Mouse (Mus musculus) urinary bladder, postnatal 25 days (tissue): ENCODE data around the gene Nme7.
A peak's percentile ranks its signal among the peaks of the same experiment; 100 is the strongest.

ENCODE experiments used
- DNase-seq: peaks from one replicate; pipeline ENCODE4 v3.0.0; 2022; ENCODE audit warnings: low spot score

Gene Nme7

GRCm38 (mm10) chr1:164320731-164321130 is 16.8 kb downstream of the Nme7 start:
- no peak for DNase-seq

DNA sequence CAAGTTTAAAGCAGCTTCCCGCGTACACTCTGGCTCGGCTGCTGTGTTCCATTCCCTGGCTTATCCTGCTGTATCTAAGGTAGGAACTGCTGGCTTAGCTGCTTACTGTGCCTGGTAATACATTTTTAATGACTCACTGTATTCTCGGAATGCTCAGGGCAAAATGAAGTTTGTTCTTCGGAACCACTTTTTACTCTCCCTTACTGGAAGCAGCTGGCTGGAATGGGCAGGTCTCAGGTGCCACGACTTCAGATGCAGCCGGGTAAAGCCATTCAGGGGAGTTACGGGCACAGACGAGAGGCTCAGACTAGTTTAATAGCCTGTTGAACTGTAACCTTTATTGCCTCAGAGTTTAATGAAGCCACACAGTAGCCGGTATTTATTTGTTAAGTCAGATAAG is 17.5 kb downstream of the Nme7 start:
- no peak for DNase-seq

- DNase-seq, result no peak
Measured at GRCm38 (mm10) chr1:164322987-164323650, 19.2 kb downstream of the Nme7 start.

- no peak for DNase-seq
Measured at GRCm38 (mm10) chr1:164324221-164324620, 20.3 kb downstream of the Nme7 start.

DNA sequence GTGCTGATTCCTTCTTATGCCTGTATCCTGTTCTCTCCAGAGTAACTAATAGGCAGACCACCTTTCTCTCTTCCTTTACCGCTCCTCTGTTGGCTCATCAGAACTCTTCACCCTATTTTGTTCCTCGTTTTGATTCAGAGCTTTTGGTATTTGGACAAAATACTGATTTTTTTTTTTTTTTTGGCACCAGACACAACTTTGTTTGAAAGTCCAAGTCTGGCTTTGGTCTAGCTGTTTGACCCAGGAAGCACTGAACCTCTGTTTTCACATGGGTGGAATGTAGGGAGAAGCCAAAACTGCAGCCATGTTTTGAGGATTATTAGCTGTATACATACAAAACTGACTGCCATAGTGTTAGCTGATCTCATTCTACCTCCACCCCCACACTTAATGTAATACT is 21.0 kb downstream of the Nme7 start:
- no peak for DNase-seq

DNA sequence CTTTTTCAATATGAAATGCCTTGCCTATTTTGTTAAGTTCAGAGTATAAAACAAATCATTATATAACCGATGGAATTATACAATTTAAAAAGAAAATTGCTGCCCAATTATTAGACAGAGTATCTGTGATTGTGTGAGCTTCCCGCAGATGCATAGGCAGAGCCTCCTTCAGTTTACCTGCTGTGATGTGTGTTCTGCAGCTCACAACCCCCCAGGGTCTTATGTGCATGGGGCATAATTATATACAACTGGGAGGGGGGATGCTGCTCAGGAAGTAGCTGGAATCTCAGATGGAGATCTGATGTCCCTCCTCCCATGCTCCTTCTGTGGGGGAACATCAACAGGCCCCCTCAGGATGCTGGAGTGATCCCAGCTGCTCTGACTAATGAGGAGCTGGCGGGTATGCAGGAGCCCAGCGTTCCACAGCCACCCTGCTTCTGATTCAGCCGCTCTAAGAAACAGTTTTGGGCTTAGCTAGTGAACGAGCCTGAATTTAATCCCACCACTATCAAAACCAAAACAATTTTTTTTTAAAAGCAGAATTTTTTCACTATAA is 22.8 kb downstream of the Nme7 start:
- no peak for DNase-seq

- DNase-seq, result no peak
Measured at GRCm38 (mm10) chr1:164327764-164328163, 23.8 kb downstream of the Nme7 start.

DNA sequence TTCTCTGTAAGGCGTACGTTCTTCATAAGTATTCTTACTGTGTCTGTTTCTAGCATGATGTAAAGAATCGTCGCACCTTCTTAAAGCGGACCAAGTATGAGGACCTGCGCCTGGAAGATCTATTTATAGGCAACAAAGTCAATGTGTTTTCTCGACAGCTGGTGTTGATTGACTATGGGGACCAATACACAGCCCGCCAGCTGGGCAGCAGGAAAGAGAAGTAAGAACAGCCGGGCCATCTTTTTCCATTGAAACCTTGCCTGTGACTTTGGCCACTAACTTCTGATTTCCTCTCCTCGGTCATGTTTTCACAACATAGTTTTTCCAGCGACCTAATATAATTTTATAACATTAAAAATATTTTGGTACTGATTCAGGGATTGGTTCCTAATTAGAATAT is 28.6 kb downstream of the Nme7 start:
- no peak for DNase-seq

DNA sequence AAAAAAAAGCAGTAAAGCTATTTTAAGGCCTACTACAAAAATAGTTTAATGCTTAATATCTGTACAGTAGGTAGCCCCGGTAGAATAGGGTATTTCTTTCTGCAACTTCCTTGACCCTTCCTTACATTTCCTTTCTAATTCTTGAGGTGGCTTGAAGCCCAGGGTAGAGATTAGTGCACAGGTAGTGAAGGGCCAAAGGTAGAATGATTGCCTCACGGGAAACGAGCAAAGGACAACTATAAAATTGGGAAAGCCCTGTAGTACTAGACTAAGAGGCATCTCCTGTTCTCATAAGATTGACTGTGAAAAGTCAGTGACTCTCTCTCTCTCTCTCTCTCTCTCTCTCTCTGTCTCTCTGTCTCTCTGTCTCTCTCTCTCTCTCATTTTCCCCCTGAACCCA is 31.5 kb downstream of the Nme7 start:
- no peak for DNase-seq

GRCm38 (mm10) chr1:164335846-164336245 is 31.9 kb downstream of the Nme7 start:
- DNase-seq, result no peak

- DNase-seq, result no peak
Measured at GRCm38 (mm10) chr1:164342161-164342560, 38.2 kb downstream of the Nme7 start.

GRCm38 (mm10) chr1:164353443-164353842 is 49.5 kb downstream of the Nme7 start:
- no peak for DNase-seq

DNA sequence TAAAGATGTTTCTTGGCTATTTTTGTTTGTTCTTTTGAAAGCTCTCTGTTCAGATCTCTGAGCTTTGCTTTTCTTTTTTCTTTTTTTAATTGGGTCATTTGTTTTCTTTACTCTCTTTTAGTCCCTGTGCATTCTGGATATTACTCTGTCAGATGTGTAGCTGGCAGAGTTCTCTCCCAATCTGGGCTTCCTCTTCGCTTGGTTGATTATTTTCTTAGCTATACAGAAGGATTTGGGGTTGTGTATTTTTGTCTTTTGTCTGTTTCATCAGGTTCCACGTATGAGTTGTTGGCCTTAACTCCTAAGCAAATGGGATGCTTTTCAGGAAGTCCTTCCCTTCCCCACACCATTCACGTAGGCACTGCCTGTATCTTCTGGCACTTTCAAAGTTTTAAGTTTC is 54.1 kb downstream of the Nme7 start:
- DNase-seq, result no peak

GRCm38 (mm10) chr1:164361997-164362396 is 58.1 kb downstream of the Nme7 start:
- no peak for DNase-seq

DNA sequence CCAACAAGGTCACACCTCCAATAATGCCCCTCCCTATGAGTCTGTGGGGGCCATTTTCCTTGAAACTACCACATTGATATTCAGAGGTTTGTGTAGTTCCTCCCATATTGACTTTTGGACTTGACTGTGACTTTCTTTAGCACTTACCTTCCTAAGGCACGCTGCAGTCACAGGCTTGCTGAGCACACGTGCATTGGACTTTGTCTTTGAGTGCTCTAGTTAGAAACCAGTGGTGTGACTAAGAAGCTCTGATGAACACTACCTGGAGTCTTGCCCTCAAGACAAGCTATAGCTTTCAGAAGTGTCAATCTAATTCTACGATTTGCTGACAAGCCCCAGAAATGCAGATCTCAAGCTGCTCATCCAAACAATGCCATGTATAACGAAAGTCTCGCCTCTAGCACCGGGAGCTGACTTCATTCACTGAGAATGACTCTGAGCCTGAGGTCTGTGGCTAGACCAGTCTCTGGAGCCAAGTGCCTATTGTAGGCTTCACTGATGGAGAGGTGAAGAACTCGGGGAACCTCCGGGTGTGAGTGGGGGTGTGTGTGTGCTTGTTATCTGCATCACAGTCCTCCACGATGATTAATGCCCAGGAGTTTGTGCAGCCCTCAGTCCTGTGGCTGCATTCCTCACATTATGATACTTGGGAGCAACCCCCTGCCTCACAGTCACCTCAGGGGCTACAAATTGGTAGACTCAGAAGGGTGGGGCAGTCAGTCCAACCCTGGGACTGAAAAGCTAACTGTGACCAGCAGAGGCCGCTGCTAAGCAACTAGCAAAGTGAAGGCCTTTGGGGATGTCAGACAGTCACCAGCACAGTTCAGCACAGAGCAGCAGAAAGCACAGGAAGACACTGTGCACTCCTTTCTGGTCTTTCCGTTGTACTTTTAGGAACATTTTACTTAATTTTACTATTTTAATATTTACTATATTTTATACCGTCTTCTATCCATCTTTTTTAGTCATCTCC is 62.5 kb downstream of the Nme7 start:
- DNase-seq, result peak; percentile 67

DNA sequence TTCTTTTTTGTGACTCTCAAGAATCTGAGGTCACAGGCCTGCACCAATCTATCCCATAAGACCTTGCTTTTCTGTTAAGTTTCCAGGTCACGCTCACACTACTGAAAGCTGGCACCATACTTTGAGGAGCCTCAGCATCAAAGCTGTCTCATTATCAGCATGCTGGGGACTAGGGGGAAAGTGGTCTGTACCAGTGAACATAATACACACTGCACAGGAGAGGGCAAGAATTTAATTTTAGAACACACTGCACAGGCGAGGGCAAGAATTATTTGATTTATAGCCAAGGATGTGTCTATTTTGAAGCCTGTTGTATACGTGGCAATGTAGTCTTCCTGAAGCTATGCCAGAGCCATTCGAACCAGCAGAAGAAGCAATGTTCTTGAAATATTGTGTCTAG is 64.2 kb downstream of the Nme7 start:
- DNase-seq, result no peak

DNA sequence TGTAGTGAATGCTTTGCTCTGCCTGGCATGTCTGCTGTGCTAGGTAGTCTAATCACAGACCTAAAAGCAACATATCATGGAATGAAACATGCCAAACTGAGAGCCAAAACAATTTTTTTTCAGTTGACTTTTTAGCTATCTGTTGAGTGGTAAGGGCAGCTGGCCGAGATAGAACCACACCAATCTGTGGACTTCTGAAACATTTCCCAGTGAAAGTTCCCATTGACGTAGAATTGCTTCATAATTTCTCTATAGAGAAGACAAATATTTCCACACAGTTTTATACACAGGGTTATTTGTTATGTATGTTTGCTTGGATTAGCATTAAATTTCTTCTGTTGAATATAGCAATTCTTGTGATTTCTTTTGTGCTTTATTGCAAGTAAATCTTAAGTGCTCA is 65.9 kb downstream of the Nme7 start:
- DNase-seq, result no peak

DNA sequence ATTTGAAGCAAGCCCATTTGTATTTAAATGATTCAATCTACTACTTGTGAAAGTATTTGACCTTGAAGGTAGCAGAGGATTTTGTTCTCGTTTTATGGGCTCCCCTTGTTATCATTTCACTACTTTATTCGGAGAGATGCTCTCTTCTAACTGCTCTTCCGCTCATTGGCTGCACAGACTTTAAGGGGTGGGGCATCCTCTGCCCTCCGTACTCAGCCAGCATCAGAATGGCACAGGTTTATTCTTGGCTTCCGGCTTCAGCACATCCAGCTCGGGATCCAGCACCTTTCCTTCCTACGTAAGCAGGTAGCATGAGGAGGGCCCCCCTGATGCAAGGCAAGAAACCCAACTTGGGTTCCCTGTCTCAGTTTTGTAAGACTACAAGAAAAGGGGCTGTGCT is 69.1 kb downstream of the Nme7 start:
- DNase-seq, result no peak

DNA sequence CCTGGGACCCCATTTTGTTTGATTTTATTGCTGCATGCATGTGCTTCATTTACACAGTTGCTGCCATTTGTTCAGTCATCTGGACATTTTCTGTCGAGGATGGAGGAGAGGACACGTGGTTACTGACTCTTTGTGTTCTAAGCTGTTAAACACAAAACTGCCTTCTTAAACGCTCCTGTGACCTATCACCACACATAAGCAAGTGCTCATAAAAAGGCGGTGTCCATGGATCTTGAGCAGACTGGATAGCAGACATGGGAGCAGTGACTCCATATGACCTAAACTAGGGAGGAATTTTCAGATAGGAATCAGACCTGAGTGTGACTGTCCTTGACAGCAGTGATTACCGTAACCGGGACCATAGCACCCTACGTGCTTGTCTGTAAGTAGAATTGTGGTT is 70.1 kb downstream of the Nme7 start:
- no peak for DNase-seq

DNA sequence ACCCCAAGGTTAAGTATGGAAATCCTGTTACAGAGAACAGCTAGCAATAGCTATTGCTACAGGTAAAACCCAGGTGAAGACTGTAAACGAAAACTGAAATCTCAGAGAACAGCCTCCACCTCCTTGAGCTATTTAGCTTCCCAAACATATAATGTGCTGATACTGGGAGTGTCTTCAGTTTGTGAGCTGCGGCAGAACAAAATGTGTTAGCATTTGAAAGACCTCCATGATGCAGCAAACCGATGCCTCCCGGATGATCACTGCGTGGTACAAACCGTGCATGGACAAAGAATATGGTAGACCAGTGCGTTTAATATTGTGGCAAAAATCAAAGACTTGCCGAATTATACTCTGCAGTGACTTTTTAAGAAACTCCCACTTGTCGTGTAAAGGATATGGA is 71.7 kb downstream of the Nme7 start:
- no peak for DNase-seq

- DNase-seq, result no peak
Measured at GRCm38 (mm10) chr1:164376761-164377487, 73.0 kb downstream of the Nme7 start.

- no peak for DNase-seq
Measured at GRCm38 (mm10) chr1:164383621-164384020, 79.7 kb downstream of the Nme7 start.
